Mouse (Mus musculus) CH12.LX (cell line): Measurements from ENCODE around the gene Dgkd.
A peak's percentile ranks its signal among the peaks of the same experiment; 100 is the strongest.

ENCODE experiments used
- CTCF ChIP-seq, 2 experiments: IDR thresholded peaks in 1 of 2; conservative IDR thresholded peaks in 1 of 2; 2 replicates each; pipeline ENCODE4 v1.5.1; 2011 to 2012; ENCODE audit warnings: low read depth in 2 of 2, low read length in 2 of 2, improper control_type of control experiment in 1 of 2, inconsistent platforms in 1 of 2, mild to moderate bottlenecking in 1 of 2, moderate library complexity in 1 of 2
- POLR2A ChIP-seq: IDR thresholded peaks from 2 replicates; pipeline ENCODE4 v1.6.1; 2011; ENCODE audit warnings: low read depth, mild to moderate bottlenecking, improper control_type of control experiment, low read length
- USF1 ChIP-seq: IDR thresholded peaks from 2 replicates; pipeline ENCODE4 v1.6.1; 2014; ENCODE audit warnings: low read depth, mild to moderate bottlenecking, inconsistent platforms, low read length, improper control_type of control experiment
- ZNF384 ChIP-seq: IDR thresholded peaks from 2 replicates; pipeline ENCODE4 v1.6.1; 2012; ENCODE audit warnings: low read depth, low read length, improper control_type of control experiment, inconsistent platforms

GRCm38 (mm10) chr1:87936516-87936915 lies 83.4 kb downstream of the Dgkd start:
- TF ChIP-seq POLR2A (no peak), CTCF (conservative IDR thresholded peaks at IDR 0.05 in 1 of 2, IDR thresholded peaks at IDR 0.05 in 1 of 2; ENCODE audit: low read depth in 2 of 2, low read length in 2 of 2) (peak in 1 of 2 experiments; percentile 69; a peak in 2 of 4 replicates), ZNF384 (no peak), USF1 (no peak)
